Mouse (Mus musculus): ENCODE measurements around the gene Tbxas1. TPM values are rescaled to one million over a fixed set of nuclear protein-coding genes. Genes with fewer than 3 reads are reported as not detected.

The Tbxas1 gene
- total and polyA plus RNA-seq, 3 experiments, result not detected

DNA sequence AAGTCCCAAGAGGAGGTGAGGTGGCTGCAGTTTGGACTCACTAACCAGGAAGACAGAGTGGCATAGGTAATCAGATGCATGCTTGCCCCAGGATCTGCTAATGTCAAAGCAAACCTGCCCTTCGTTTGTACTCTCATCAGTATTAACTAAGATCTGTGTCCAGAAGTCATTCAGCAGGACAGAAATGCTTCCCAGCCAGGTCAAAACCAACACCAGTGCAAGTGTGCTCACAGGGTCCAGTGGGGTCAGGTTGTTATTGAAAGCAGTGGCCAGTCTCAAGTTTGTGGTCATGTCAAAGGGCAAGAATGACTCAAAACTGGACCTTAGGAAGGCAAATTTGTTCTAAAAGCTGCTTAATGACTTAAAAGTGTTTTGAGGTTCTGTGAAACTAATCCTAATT, 8.8 kb upstream of the Tbxas1 start:
- dilution Hi-C loops (cut with MboI; ENCODE audit: extremely low pct_ligation_motif_present, extremely low pct_unique_long_range_greater_than_20kb, low sequenced_read_pairs), result no loop called here

DNA sequence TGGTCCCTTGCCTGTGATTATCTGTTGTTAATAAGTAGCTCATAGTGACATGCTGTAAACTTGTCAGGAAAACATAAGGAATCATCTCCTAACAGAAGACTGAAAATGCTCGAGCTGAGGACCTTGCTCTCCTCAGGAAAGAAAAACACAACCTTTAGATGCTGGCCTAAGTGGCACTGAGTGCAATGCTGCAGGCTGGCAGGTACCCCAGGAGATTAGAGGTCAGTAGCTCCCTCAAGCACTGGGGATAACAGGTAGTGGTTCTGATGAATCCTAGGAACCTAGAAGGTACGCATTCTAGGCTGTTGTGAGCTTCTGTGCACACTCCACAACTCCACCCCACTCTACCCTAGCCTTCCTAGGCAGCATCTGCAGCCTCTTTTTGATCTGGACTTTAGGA, 8.4 kb upstream of the Tbxas1 start:
- dilution Hi-C loops (cut with MboI; ENCODE audit: extremely low pct_ligation_motif_present, extremely low pct_unique_long_range_greater_than_20kb, low sequenced_read_pairs), result no loop called here
- H3K4me2 ChIP-seq (ENCODE audit: insufficient read depth, low read depth, poor library complexity, severe bottlenecking), result no peak overlapping the region
- H3K27ac ChIP-seq (ENCODE audit: insufficient read depth, low read depth), result no peak overlapping the region
- no peaks in the 10 kb centered on the region for H3K27me3 ChIP-seq (replicated peaks)
- no peak overlapping the region for H3K4me3 ChIP-seq (replicated peaks in 1 of 3; ENCODE audit: low read depth in 2 of 3, low read length in 2 of 3, poor library complexity in 1 of 3)
- no peak for DNase-seq (ENCODE audit: extremely low read depth)
- no peaks in the 10 kb centered on the region for H3K79me2 ChIP-seq (replicated peaks; ENCODE audit: control insufficient read depth, extremely low read depth, insufficient read depth, poor library complexity, severe bottlenecking)
- H3K9me3 ChIP-seq (replicated peaks; ENCODE audit: low read length), result no peaks in the 10 kb centered on the region
- H3K36me3 ChIP-seq (replicated peaks in 1 of 2; ENCODE audit: control insufficient read depth in 1 of 2, insufficient read depth in 1 of 2, low read length in 1 of 2), result no peaks in the 10 kb centered on the region
- TF ChIP-seq RAD21 (IDR thresholded peaks at IDR 0.05; ENCODE audit: low read depth, low read length) (no peak), GABPA (IDR thresholded peaks at IDR 0.05; ENCODE audit: insufficient replicate concordance, low read depth, low read length) (no peak), UBTF (IDR thresholded peaks at IDR 0.05; ENCODE audit: low read depth, low read length) (no peak), ZNF384 (IDR thresholded peaks at IDR 0.05; ENCODE audit: low read depth, low read length) (no peak), KAT2A (IDR thresholded peaks at IDR 0.05; ENCODE audit: insufficient replicate concordance, low read length) (no peak), CHD2 (IDR thresholded peaks at IDR 0.05; ENCODE audit: low read length) (no peak), SIN3A (IDR thresholded peaks at IDR 0.05; ENCODE audit: low read length) (no peak), MEF2A (IDR thresholded peaks at IDR 0.05; ENCODE audit: borderline replicate concordance, low read depth, low read length) (no peak), ETS1 (conservative IDR thresholded peaks at IDR 0.05; ENCODE audit: low read depth, low read length) (no peak)
- no peak overlapping the region for H3K9ac ChIP-seq (ENCODE audit: insufficient read depth, low read depth)
- peaks cover 20 to 28% of the 10 kb centered on the region in 2 experiments for H3K4me1 ChIP-seq (ENCODE audit: control insufficient read depth in 1 of 2, insufficient read depth in 2 of 2)
- in situ Hi-C loops (cut with MboI; ENCODE audit: low pct_ligation_motif_present, low pct_unique_long_range_greater_than_20kb, low sequenced_read_pairs), result no loop called here

More for the DNA sequence above, 8.8 kb upstream of the Tbxas1 start:
- no peak for DNase-seq (ENCODE audit: extremely low read depth)
- TF ChIP-seq GABPA (IDR thresholded peaks at IDR 0.05; ENCODE audit: insufficient replicate concordance, low read depth, low read length), result no peak
- no peak for TF ChIP-seq POLR2AphosphoS2 (IDR thresholded peaks at IDR 0.05; ENCODE audit: low read depth, low read length)
- TF ChIP-seq ELF1 (IDR thresholded peaks at IDR 0.05; ENCODE audit: low read depth, low read length), result no peak
- peak; percentile 21; the same call in 1 of the 2 replicates for TF ChIP-seq JUND (conservative IDR thresholded peaks at IDR 0.05; ENCODE audit: low read depth, low read length)
- TF ChIP-seq MEF2A (IDR thresholded peaks at IDR 0.05; ENCODE audit: borderline replicate concordance, low read depth, low read length), result peak; percentile 46; the same call in 1 of the 2 replicates
- TF ChIP-seq BHLHE40 (IDR thresholded peaks at IDR 0.05; ENCODE audit: low read depth, low read length), result no peak
- TF ChIP-seq ZKSCAN1 (IDR thresholded peaks at IDR 0.05; ENCODE audit: borderline replicate concordance, low read depth, low read length), result no peak
- TF ChIP-seq PAX5 (IDR thresholded peaks at IDR 0.05; ENCODE audit: low read length), result no peak
- TF ChIP-seq ZNF384 (IDR thresholded peaks at IDR 0.05; ENCODE audit: low read depth, low read length), result no peak
- no peak for TF ChIP-seq MAFK (IDR thresholded peaks at IDR 0.05; ENCODE audit: insufficient replicate concordance, low read length)
- TF ChIP-seq IRF4 (IDR thresholded peaks at IDR 0.05; ENCODE audit: low read depth, low read length), result peak; percentile 82
- TF ChIP-seq NELFE (IDR thresholded peaks at IDR 0.05; ENCODE audit: low read depth, low read length), result no peak
- no peak for TF ChIP-seq RAD21 (IDR thresholded peaks at IDR 0.05; ENCODE audit: low read depth, low read length)
- peak; percentile 29 for TF ChIP-seq EP300 (IDR thresholded peaks at IDR 0.05; ENCODE audit: low read length)
- no peak for TF ChIP-seq ETS1 (conservative IDR thresholded peaks at IDR 0.05; ENCODE audit: low read depth, low read length)
- H3K4me1 ChIP-seq (ENCODE audit: control insufficient read depth in 1 of 2, insufficient read depth in 2 of 2), result peaks cover 20 to 24% of the 10 kb centered on the region in 2 experiments
- H3K4me2 ChIP-seq (ENCODE audit: insufficient read depth, low read depth, poor library complexity, severe bottlenecking), result no peak overlapping the region
- H3K79me2 ChIP-seq (replicated peaks; ENCODE audit: control insufficient read depth, extremely low read depth, insufficient read depth, poor library complexity, severe bottlenecking), result no peaks in the 10 kb centered on the region
- H3K9ac ChIP-seq (ENCODE audit: insufficient read depth, low read depth), result no peak overlapping the region
- no peaks in the 10 kb centered on the region for H3K27me3 ChIP-seq (replicated peaks)
- H3K9me3 ChIP-seq (replicated peaks; ENCODE audit: low read length), result no peaks in the 10 kb centered on the region
- no peak overlapping the region for H3K27ac ChIP-seq (ENCODE audit: insufficient read depth, low read depth)
- H3K4me3 ChIP-seq (replicated peaks in 1 of 3; ENCODE audit: low read depth in 2 of 3, low read length in 2 of 3, poor library complexity in 1 of 3), result no peak overlapping the region
- in situ Hi-C loops (cut with MboI; ENCODE audit: low pct_ligation_motif_present, low pct_unique_long_range_greater_than_20kb, low sequenced_read_pairs), result no loop called here
- H3K36me3 ChIP-seq (replicated peaks in 1 of 2; ENCODE audit: control insufficient read depth in 1 of 2, insufficient read depth in 1 of 2, low read length in 1 of 2), result no peaks in the 10 kb centered on the region

Measured in CH12.LX (cell line).